In the genomic region with DNA sequence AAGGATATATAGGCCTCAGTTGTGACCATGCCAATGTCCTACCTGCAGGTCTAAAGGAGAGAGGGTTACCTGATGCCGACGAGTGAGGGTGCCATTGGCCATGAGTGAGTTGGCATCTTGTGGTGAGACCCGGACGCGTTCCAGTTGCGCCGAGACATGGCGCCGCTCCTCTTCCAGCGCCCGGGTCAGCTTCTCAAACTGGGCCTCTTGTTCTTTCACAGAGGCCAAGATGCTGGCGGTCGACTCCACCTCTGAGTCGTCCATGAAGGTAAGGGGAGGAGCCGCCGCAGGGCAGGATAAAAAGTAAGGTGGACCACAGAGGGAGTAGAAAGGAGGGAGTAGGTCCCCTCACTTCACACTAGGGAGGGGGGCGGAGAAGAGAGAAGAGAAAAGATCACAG, we compare ENCODE assay signal across 16 mouse cellular contexts. TPM values are rescaled to one million over a fixed set of nuclear protein-coding genes. Genes with fewer than 3 reads are reported as not detected.
A peak's percentile ranks its signal among the peaks of the same experiment; 100 is the strongest.
DNase-seq lines count a peak whose midpoint lies in the region; ATAC-seq and TF ChIP-seq lines count a peak whose summit lies in the region.
"Had no signal": no experiment of that assay in that cellular context is flagged by ENCODE, and none has a peak within 500 bp of the region (broad histone marks: within the 10 kb centered on the region; RNA-seq: fewer than 3 reads in every experiment).

No protein-coding gene starts in this region.

- H3K27me3 ChIP-seq in heart, postnatal 0 days (ENCODE audit: control insufficient read depth, insufficient read depth, low read length): no peaks in the 10 kb centered on the region
- H3K27me3 ChIP-seq in lung, postnatal 0 days (replicated peaks; ENCODE audit: insufficient read depth, low read length): no peaks in the 10 kb centered on the region
- no peaks in the 10 kb centered on the region for H3K27me3 ChIP-seq in stomach, embryonic 16.5 days (ENCODE audit: control insufficient read depth, insufficient read depth, low read length)

- H3K9ac ChIP-seq in heart, postnatal 0 days (replicated peaks; ENCODE audit: low read depth, low read length): no peak overlapping the region
- H3K9ac ChIP-seq in lung, postnatal 0 days (replicated peaks; ENCODE audit: low read depth): no peak overlapping the region
- no peak overlapping the region for H3K9ac ChIP-seq in stomach, embryonic 16.5 days (ENCODE audit: low read length)

- no peak for TF ChIP-seq POLR2A in bone marrow, adult 2 months (IDR thresholded peaks at IDR 0.05; ENCODE audit: borderline replicate concordance, control insufficient read depth, low read depth, low read length)

- peaks cover 41% of the 10 kb centered on the region for H3K4me1 ChIP-seq in heart, postnatal 0 days (ENCODE audit: control insufficient read depth, insufficient read depth)
- H3K4me1 ChIP-seq in lung, postnatal 0 days (ENCODE audit: insufficient read depth, low read depth, low read length): peaks cover 19% of the 10 kb centered on the region
- peaks cover 1% of the 10 kb centered on the region for H3K4me1 ChIP-seq in bone marrow, adult 2 months (ENCODE audit: control insufficient read depth, insufficient read depth, low read length)
- H3K4me1 ChIP-seq in stomach, embryonic 16.5 days (ENCODE audit: control insufficient read depth, insufficient read depth, low read length): peaks cover 43% of the 10 kb centered on the region

- WGBS in heart, postnatal 0 days: 91% methylated on average over 17 of the region's 17 CpGs
- 89% methylated on average over 17 of the region's 17 CpGs for WGBS in lung, postnatal 0 days
- 92% methylated on average over 17 of the region's 17 CpGs for WGBS in bone marrow, adult 2 months
- WGBS in stomach, embryonic 16.5 days: 90% methylated on average over 17 of the region's 17 CpGs

- peaks cover 48% of the 10 kb centered on the region for H3K36me3 ChIP-seq in heart, postnatal 0 days (replicated peaks; ENCODE audit: control insufficient read depth, insufficient read depth, low read length)
- peaks cover 15% of the 10 kb centered on the region; the same call in 1 of the 2 replicates for H3K36me3 ChIP-seq in lung, postnatal 0 days (ENCODE audit: insufficient read depth, low read length)
- peaks cover 17% of the 10 kb centered on the region for H3K36me3 ChIP-seq in stomach, embryonic 16.5 days (ENCODE audit: control insufficient read depth, insufficient read depth, low read length)

- TF ChIP-seq EP300 in heart, postnatal 0 days (IDR thresholded peaks at IDR 0.05; ENCODE audit: low read depth): no peak
- TF ChIP-seq EP300 in lung, postnatal 0 days (IDR thresholded peaks at IDR 0.05): no peak

- no peak for TF ChIP-seq CTCF in heart, postnatal 0 days (IDR thresholded peaks at IDR 0.05; ENCODE audit: low read depth)
- TF ChIP-seq CTCF in lung, postnatal 0 days (IDR thresholded peaks at IDR 0.05): no peak
- TF ChIP-seq CTCF in bone marrow, adult 2 months (IDR thresholded peaks at IDR 0.05; ENCODE audit: control insufficient read depth, insufficient read depth, low read length): no peak

- intact Hi-C loops in heart, postnatal 36 days (cut with DNase I): no loop called here

- H3K27ac ChIP-seq in heart, postnatal 0 days (ENCODE audit: low read depth): peak overlapping the region; percentile 39; the same call in 1 of the 2 replicates
- peak overlapping the region; percentile 62 for H3K27ac ChIP-seq in lung, postnatal 0 days (ENCODE audit: low read length)
- H3K27ac ChIP-seq in bone marrow, adult 2 months (ENCODE audit: control insufficient read depth, insufficient read depth, low read depth, low read length, poor library complexity): peak overlapping the region; percentile 19; the same call in 1 of the 2 replicates
- H3K27ac ChIP-seq in stomach, embryonic 16.5 days (ENCODE audit: low read length): peak overlapping the region; percentile 55; the same call in 1 of the 2 replicates
- H3K27ac ChIP-seq: embryonic facial prominence, embryonic 10.5 days; hindbrain, embryonic 10.5 days had no signal

- no peaks in the 10 kb centered on the region for H3K9me3 ChIP-seq in heart, postnatal 0 days (replicated peaks; ENCODE audit: control insufficient read depth, low read length)
- H3K9me3 ChIP-seq in lung, postnatal 0 days (ENCODE audit: low read length): no peaks in the 10 kb centered on the region
- no peaks in the 10 kb centered on the region for H3K9me3 ChIP-seq in stomach, embryonic 16.5 days (replicated peaks; ENCODE audit: control insufficient read depth, low read length)
- H3K9me3 ChIP-seq: embryonic facial prominence, embryonic 10.5 days; hindbrain, embryonic 10.5 days had no signal

- H3K4me3 ChIP-seq in heart, postnatal 0 days (ENCODE audit: low read depth, low read length): no peak overlapping the region
- H3K4me3 ChIP-seq in lung, postnatal 0 days (ENCODE audit: low read depth, low read length): no peak overlapping the region
- H3K4me3 ChIP-seq in bone marrow, adult 2 months (replicated peaks; ENCODE audit: control insufficient read depth, low read depth, low read length): no peak overlapping the region
- no peak overlapping the region for H3K4me3 ChIP-seq in stomach, embryonic 16.5 days (replicated peaks; ENCODE audit: low read length)
- H3K4me3 ChIP-seq: embryonic facial prominence, embryonic 10.5 days; hindbrain, embryonic 10.5 days had no signal

- ATAC-seq in heart, postnatal 0 days (ENCODE audit: insufficient read depth, low read depth): no peak
- ATAC-seq in lung, postnatal 0 days: no peak
- ATAC-seq in stomach, embryonic 16.5 days (ENCODE audit: insufficient read depth, low FRiP score): no peak

- no peak overlapping the region for H3K4me2 ChIP-seq in heart, postnatal 0 days (ENCODE audit: low read depth, low read length)
- H3K4me2 ChIP-seq in lung, postnatal 0 days (replicated peaks; ENCODE audit: low read depth, low read length): no peak overlapping the region
- H3K4me2 ChIP-seq in stomach, embryonic 16.5 days (ENCODE audit: low read depth, low read length): no peak overlapping the region

- no peak for DNase-seq in heart, postnatal 0 days (ENCODE audit: low spot score)
- DNase-seq in heart, postnatal 36 days: no peak
- DNase-seq in lung, postnatal 0 days (ENCODE audit: low spot score): no peak
- no peak for DNase-seq in lung, postnatal 14 days
- no peak for DNase-seq in right cerebral cortex, postnatal 14 days
- DNase-seq: cerebellum, postnatal 14 days; kidney, adult 11 months had no signal

RNA-seq across cellular contexts. Expression of gene Ctnnd1, which starts 26.4 kb away (rescaled TPM):
- total RNA-seq in heart, postnatal 0 days (2014; rRNA removed; ENCODE audit: low replicate concordance): 121 and 156 TPM in 2 replicates
- polyA plus RNA-seq in heart, postnatal 0 days (2015; fragmentation: Nextera tagmentation; extraction: Ambion mirVana): 26.5 and 29.8 TPM in 2 replicates
- total RNA-seq in heart, postnatal 36 days (2021): 10 to 100 TPM; 63.0 to 69.4 TPM
- 38.2 and 42.9 TPM in 2 replicates for polyA plus RNA-seq in lung, postnatal 0 days (2015; fragmentation: Nextera tagmentation; extraction: Ambion mirVana)
- 11.0 and 25.2 TPM in 2 replicates for polyA plus RNA-seq in bone marrow, adult 2 months (2011; ENCODE audit: insufficient read depth, insufficient read length, low replicate concordance, missing spikeins)
- polyA plus RNA-seq in stomach, embryonic 16.5 days (2015; fragmentation: Nextera tagmentation; extraction: Ambion mirVana): 75.7 and 84.4 TPM in 2 replicates

RNA-seq across cellular contexts. Expression of gene Btbd18, which starts 34.7 kb away (rescaled TPM):
- not detected in 2 replicates for total RNA-seq in heart, postnatal 0 days (2014; rRNA removed; ENCODE audit: low replicate concordance)
- 0.05 and 0.08 TPM in 2 replicates for polyA plus RNA-seq in heart, postnatal 0 days (2015; fragmentation: Nextera tagmentation; extraction: Ambion mirVana)
- under 1 TPM in 1 of 2 experiments, not detected in 1; 0.08 TPM for total RNA-seq in heart, postnatal 36 days (2021)
- polyA plus RNA-seq in lung, postnatal 0 days (2015; fragmentation: Nextera tagmentation; extraction: Ambion mirVana): 0.06 and 0.07 TPM in 2 replicates
- 0.50 TPM in 1 of 2 replicates, not detected in the other for polyA plus RNA-seq in bone marrow, adult 2 months (2011; ENCODE audit: insufficient read depth, insufficient read length, low replicate concordance, missing spikeins)
- 0.26 TPM in 2 replicates for polyA plus RNA-seq in stomach, embryonic 16.5 days (2015; fragmentation: Nextera tagmentation; extraction: Ambion mirVana)
- total RNA-seq: layer of hippocampus, adult 18-20 months; left cerebral cortex, adult 8-10 months; megakaryocyte progenitor cell, adult 5-6 weeks had no signal

RNA-seq across cellular contexts. Expression of gene Selenoh, which starts 46.4 kb away (rescaled TPM):
- total RNA-seq in heart, postnatal 0 days (2014; rRNA removed; ENCODE audit: low replicate concordance): 240 and 350 TPM in 2 replicates
- 137 and 149 TPM in 2 replicates for polyA plus RNA-seq in heart, postnatal 0 days (2015; fragmentation: Nextera tagmentation; extraction: Ambion mirVana)
- 10 to 100 TPM; 26.2 to 29.6 TPM for total RNA-seq in heart, postnatal 36 days (2021)
- polyA plus RNA-seq in lung, postnatal 0 days (2015; fragmentation: Nextera tagmentation; extraction: Ambion mirVana): 94.3 and 102 TPM in 2 replicates
- 46.2 and 93.3 TPM in 2 replicates for polyA plus RNA-seq in bone marrow, adult 2 months (2011; ENCODE audit: insufficient read depth, insufficient read length, low replicate concordance, missing spikeins)
- polyA plus RNA-seq in stomach, embryonic 16.5 days (2015; fragmentation: Nextera tagmentation; extraction: Ambion mirVana): 184 and 203 TPM in 2 replicates

RNA-seq across cellular contexts. Expression of gene Gm28635, which starts 53.6 kb away (rescaled TPM):
- not detected in 2 replicates for total RNA-seq in heart, postnatal 0 days (2014; rRNA removed; ENCODE audit: low replicate concordance)
- not detected in 2 replicates for polyA plus RNA-seq in heart, postnatal 0 days (2015; fragmentation: Nextera tagmentation; extraction: Ambion mirVana)
- 1 to 10 TPM; 3.3 to 8.3 TPM for total RNA-seq in heart, postnatal 36 days (2021)
- polyA plus RNA-seq in lung, postnatal 0 days (2015; fragmentation: Nextera tagmentation; extraction: Ambion mirVana): not detected in 2 replicates
- polyA plus RNA-seq in bone marrow, adult 2 months (2011; ENCODE audit: insufficient read depth, insufficient read length, low replicate concordance, missing spikeins): not detected in 2 replicates
- polyA plus RNA-seq in stomach, embryonic 16.5 days (2015; fragmentation: Nextera tagmentation; extraction: Ambion mirVana): not detected in 2 replicates
- total RNA-seq: megakaryocyte progenitor cell, adult 5-6 weeks had no signal
- polyA plus RNA-seq: embryonic facial prominence, embryonic 10.5 days; hindbrain, embryonic 10.5 days; limb, embryonic 14.5 days; thymus, postnatal 0 days had no signal

RNA-seq across cellular contexts. Expression of gene Med19, which starts 54.0 kb away (rescaled TPM):
- total RNA-seq in heart, postnatal 0 days (2014; rRNA removed; ENCODE audit: low replicate concordance): 8.1 and 41.5 TPM in 2 replicates
- 15.9 and 17.0 TPM in 2 replicates for polyA plus RNA-seq in heart, postnatal 0 days (2015; fragmentation: Nextera tagmentation; extraction: Ambion mirVana)
- total RNA-seq in heart, postnatal 36 days (2021): 10 to 100 TPM; 11.7 to 12.2 TPM
- polyA plus RNA-seq in lung, postnatal 0 days (2015; fragmentation: Nextera tagmentation; extraction: Ambion mirVana): 21.0 and 22.6 TPM in 2 replicates
- polyA plus RNA-seq in bone marrow, adult 2 months (2011; ENCODE audit: insufficient read depth, insufficient read length, low replicate concordance, missing spikeins): 20.4 and 23.6 TPM in 2 replicates
- 27.2 and 28.3 TPM in 2 replicates for polyA plus RNA-seq in stomach, embryonic 16.5 days (2015; fragmentation: Nextera tagmentation; extraction: Ambion mirVana)
